Mouse (Mus musculus): Measurements from ENCODE around the gene H2-Q4.
"Not testable (repeated sequence)": the region's sequence is repeated elsewhere in the genome, so short reads cannot be mapped to it uniquely, and the experiment has no call there.

- TF ChIP-seq POLR2A (IDR thresholded peaks at IDR 0.05; ENCODE audit: low read depth, low read length); CTCF (conservative IDR thresholded peaks at IDR 0.05; ENCODE audit: insufficient read depth, insufficient read length, low read depth, low read length): not testable (repeated sequence)
These were observed 17.5 kb downstream of the H2-Q4 start for GRCm38 (mm10) chr17:35396956-35397355.

Data from kidney, adult 2 months (tissue).